Mouse (Mus musculus): ENCODE results near the gene Armcx5.
"Not testable (repeated sequence)": the region's sequence is repeated elsewhere in the genome, so short reads cannot be mapped to it uniquely, and the experiment has no call there.

The Armcx5 gene

DNA sequence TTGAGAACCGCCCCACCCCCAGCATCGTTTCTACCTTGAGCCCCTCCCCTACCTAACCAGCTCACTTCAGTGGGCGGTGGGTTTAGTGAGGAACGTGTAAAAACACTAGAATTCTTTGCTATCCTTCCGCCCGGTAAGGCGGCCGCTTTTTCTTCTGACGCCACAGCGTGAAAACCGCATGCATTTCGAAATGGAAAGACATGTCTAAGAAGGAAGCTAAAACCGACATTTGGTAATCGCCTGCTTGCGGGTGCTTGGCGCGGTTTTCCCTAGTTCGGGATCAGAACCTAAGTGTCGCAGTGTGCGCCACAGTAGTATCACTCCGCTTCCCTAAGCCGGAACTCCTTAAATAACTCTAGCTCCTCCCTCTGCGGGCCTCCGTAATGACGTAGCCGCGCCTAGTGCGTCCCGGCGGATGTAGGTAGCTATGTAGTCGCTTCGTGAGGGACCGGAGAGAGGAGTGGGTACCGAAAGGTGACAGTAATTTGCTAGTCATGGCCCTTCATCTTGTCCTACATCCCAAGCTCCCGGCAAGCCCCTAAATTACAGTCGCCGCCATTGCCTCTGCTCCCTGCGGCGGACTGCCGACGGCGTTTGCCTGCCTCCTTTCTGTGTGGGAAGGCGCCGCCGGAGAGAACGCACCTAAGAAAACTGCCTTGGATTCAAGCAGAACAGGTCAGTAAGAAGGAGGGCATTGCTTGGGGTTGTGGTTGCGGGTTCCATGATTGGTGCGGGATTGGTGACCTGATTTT lies at the start of gene Armcx5, which contains the start of gene Gprasp1:
Gene Armcx5, plus strand, starts transcription at position 430 of the 752 bp plus-strand sequence.
Gene Gprasp1, plus strand, starts transcription at position 430 of the 752 bp plus-strand sequence.
- DNase-seq = peak; percentile 75 to 76

DNA sequence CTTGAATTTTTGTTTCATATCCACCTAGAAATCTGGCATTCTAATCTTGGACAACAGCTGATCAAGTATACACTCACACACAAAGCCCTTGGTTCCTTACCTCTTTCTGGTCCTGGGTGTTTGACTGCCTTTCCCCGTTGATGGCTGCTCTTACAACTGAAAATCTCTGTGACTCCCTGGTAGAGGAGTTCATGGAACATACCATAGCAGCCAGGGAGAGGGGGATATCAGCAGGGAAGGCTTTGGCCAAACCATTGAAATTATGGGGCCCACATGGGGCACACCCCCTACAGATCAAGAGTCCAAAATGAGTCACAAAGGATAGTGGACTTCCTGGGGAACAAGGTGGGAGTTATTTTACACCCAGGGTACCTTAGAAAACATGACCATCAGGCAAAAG lies 48.9 kb upstream of the Armcx5 start, which contains the start of gene Tcp11x2:
Gene Tcp11x2, minus strand, starts transcription at position 158 of the 400 bp plus-strand sequence.
- DNase-seq = no peak

GRCm38 (mm10) chrX:135703111-135703510 lies 39.4 kb upstream of the Armcx5 start:
- no peak for DNase-seq

DNA sequence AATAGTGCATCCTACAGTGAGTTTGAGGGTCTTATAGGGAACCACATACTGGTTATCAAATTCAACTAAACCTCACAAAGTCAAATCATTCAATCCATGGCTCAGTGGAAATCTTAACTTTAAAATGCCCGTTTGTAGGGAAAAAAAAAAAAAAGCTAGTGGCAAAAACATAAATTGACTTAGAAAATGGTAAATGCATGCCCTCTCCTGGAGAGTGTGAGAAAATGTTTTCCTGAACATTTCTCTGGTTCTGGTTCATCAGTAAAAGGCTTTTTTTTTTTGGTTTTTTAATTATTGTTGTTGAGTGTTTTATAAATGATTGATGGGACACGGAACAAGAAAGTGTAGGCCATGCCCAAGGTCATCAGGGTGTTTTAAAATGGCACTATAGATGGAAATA lies 38.2 kb upstream of the Armcx5 start:
- DNase-seq = no peak

DNA sequence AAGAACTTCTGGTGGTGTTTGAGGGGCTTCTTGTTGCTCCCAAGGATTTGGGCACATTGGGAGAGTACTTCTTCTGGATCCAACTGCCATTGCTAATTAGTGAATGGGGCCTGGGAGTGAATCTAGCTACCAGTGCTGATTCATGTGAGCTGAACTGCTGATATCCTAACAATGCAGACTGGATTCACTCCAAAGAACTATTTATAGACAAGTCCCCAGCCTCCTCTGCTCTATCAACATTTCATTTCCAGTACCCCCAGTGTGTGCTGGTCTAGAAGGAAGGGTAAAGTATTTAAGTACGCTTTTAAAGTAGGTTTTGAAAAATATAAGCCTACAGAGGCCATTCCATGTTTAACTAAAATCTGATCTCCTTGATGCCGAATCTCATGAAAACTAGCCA lies 29.7 kb upstream of the Armcx5 start:
- DNase-seq = no peak

- DNase-seq = no peak
These were observed 17.4 kb upstream of the Armcx5 start, which contains the start of gene Tmsb15a for GRCm38 (mm10) chrX:135725161-135725560. TSS of gene Tmsb15a (minus strand) at chrX:135725261.

GRCm38 (mm10) chrX:135738730-135739520 lies 3.6 kb upstream of the Armcx5 start:
- peak in 1 of 2 experiments; percentile 7 for DNase-seq

- DNase-seq = no peak
These were observed 473 bp downstream of the Armcx5 start for GRCm38 (mm10) chrX:135743056-135743355.

DNA sequence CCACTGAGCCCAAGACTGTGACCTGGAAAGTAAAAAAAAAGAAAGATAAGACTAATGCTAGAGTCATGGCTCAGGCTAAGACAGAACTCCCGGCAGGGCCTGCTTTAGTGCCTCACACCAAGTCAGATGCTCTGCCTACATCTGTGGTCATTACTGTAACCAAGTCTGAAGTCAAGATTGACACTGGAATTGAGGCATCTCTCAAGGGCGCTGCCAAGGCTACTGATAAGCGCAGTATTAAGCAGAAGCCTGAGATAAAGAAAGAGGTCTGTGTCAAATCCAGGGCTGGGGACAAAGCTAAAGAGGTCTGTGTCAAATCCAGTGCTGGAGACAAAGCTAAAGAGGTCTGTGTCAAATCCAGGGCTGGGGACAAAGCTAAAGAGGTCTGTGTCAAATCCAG lies 2.8 kb downstream of the Armcx5 start:
- DNase-seq = not testable (repeated sequence)

GRCm38 (mm10) chrX:135752832-135753231 lies 10.3 kb downstream of the Armcx5 start:
- peak; percentile 31 to 67 for DNase-seq

DNA sequence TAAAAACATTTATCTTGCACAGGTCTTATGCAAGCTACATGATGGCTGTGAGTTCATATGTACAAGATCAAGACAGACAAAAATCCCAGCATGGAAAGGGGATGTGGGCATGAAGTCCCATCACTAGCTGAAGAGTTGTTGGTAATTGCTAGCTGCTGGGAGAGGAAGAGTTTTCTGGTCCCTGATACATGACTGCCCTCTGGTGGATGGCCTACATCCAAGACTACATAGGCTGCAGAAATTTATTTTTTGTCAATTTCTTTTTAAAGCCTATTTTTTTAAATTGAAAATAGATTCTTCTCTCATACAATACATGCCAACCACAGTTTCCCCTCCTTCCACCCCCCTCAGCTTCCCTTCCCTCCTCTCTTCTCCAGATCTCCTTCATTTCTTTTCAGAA lies 19.2 kb downstream of the Armcx5 start:
- no peak for DNase-seq

GRCm38 (mm10) chrX:135768043-135768548 lies 25.6 kb downstream of the Armcx5 start:
- DNase-seq = no peak

DNA sequence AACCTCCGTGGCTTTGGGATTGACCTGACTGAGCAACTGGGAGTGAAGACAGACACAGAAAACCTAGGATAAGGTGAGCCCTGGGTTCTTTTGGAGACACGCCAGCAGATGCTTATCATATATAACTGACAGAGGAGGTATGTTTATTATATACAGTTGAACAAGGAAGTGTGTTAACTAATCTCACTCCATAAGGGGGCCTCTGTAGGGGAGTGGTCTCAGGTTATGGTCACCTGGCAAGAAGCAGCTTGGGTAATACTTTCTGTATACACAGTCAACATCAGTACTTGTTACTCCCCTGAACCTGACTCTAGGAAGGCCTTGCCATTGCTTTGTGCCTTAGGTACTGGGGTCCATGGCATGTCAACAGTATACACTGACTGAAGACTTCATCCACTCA lies 26.0 kb downstream of the Armcx5 start:
- DNase-seq = no peak

DNA sequence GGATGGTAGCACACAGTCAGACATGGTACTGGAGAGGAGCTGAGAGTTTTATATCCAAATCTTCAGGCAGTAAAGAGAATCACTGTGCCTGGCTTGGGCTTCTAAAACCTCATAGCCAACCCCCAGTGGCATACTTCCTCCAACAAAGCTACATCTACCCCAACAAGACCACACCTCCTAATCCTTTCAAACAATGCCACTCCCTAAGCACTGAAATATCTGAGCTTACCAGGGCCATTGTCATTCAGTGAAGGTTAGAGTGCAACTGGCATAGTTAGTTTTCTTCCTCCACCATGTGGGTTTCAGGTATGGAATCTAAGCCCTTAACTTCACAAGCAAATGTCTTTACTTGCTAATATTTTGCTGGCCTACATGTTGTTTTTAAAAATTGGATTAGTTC lies 49.0 kb downstream of the Armcx5 start:
- DNase-seq = no peak

GRCm38 (mm10) chrX:135792326-135792725 lies 49.8 kb downstream of the Armcx5 start:
- DNase-seq = no peak

GRCm38 (mm10) chrX:135795591-135796304 lies 53.2 kb downstream of the Armcx5 start:
- peak in 1 of 2 experiments; percentile 24 for DNase-seq

DNA sequence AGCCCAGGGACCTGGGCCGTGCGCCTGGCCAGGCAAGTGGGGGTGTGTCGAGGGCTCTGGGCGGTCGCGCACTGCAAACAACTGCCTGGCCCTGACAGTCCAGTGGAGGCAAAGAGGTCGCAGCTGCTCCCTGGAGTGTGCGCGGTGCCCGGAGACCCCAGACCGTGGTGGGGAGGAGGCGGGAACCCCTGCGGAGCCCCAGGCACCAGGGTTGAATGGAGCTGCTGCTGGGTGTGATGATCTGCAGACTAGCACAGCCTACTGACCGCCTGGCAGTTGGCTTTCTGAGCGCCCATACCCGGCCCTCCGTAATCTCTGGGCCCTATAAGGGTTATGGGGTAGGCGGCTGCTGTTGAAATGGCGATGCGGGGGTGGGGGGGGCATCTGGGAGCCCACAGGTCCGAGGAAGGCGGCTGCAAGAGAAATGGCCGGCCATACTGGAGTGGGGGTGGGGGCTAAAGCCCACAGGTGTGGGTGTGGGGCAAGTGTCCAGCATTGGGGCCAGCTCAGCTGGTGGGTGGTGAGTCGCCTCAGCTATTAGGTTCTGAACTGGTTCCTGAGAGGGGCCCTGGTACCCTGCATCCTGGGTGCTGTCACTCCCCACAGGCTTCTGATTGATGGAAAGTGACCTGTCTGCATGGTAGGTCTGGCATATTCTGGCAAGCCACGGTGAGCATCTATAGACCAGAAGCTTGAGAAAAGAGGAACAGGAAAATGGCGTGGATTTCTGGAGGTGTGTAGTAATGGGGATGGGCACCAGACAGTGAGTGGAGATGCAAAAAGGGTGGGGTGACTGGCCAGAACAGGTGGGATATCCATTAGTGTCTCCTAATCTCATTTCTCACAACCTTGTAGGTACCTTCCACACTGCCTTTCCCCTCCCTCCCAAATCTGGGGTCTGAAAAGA lies 54.0 kb downstream of the Armcx5 start:
- DNase-seq = peak in 1 of 2 experiments; percentile 16

All from spleen, adult 18-20 months (tissue).